Mouse (Mus musculus) lung, adult 2 months (tissue): Measurements from ENCODE around the gene March10.

Source experiments
- CTCF ChIP-seq: fragments of 200-500 bp; IDR thresholded peaks from 2 replicates; pipeline ENCODE4 v1.5.1; 2011; ENCODE audit warnings: mild to moderate bottlenecking, low read length, control low read depth; ENCODE audit not compliant: insufficient read depth
- POLR2A ChIP-seq: fragments of 200-500 bp; IDR thresholded peaks from 2 replicates; pipeline ENCODE4 v1.6.1; 2011; ENCODE audit warnings: low read depth, mild to moderate bottlenecking, control low read depth, low read length, borderline replicate concordance; ENCODE audit errors: extremely low read depth

DNA sequence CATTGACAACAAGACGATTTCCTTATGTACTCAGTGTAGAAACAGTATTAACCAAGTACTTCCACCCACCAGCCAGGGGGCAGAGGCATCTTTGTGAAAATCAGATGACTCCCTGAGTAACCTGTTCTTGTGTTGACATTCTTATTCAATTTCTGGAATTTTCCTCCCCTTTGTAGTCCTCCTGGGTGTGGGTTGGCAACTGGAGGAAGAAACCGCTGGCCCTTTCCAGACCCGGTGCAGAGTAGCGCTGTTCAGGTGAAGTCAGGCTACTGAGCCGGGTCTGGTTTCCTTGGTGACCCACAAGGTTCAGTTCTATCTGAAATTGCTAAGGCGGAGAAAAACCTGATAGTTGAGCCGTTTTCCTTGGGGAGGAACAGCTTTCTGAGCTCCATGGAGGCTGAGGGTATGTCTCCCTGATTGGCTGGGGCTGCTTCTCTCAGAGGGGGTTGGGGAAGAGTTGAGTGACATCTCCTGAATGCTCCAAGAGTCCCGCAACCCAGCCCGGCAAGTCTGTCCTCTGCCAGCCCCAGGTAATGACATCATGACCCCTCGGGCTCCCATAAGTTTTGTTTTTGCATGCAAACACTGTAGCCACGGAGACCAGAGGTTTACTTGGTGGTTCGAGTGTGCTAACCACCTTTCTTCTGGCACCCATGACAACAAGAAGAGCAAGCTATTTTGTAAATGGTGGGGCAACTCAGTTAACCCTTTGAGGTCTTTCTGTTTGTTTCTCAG lies 6.8 kb downstream of the March10 start:
- no peak for TF ChIP-seq POLR2A
- no peak for TF ChIP-seq CTCF
